Mouse (Mus musculus) layer of hippocampus, adult 8-10 months (tissue): ENCODE data around the gene Naa80. TPM values are rescaled to one million over a fixed set of nuclear protein-coding genes. Genes with fewer than 3 reads are reported as not detected.

Experiments
- DNase-seq, 2 experiments: peaks; one replicate each; pipeline ENCODE4 v3.0.0; 2022; ENCODE audit warnings: low spot score in 2 of 2
- total RNA-seq, 4 experiments: library from RNA; stranded (reverse); gene quantifications; 2 replicates each; pipeline ENCODE4 v1.2.4; 2022

The Naa80 gene
- total RNA-seq, 4 experiments from 2014 or later: 11.8 to 18.4 (median 15.4) TPM

DNA sequence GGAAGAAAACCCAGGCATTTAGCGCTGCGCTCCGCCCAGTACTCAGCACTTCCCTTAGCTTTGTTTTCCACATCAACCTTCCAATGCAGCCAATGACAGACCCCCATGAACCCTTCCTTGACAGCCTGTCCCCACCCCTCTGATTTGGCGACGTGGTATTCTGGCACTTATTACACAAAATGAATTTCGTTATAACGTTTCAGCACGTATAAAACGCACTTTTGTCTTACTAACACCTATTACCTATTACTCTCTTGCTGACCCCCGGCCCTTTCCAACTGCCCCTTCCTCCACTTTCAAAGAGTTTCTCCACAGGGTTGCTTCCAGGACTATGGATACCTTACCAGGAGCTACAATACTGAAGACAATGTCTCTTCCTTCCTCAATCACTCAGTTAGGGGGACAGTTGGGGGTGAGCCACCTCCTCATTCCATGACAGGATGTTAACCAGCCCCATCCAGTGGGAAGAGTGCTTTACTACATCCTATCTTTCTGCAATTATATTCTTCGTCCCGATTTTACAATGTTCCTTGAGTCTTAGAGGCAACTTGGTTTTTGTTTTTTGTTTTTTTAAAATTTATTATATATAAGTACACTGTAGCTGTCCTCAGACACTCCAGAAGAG is 34.4 kb downstream of the Naa80 start:
- no peak for DNase-seq

DNA sequence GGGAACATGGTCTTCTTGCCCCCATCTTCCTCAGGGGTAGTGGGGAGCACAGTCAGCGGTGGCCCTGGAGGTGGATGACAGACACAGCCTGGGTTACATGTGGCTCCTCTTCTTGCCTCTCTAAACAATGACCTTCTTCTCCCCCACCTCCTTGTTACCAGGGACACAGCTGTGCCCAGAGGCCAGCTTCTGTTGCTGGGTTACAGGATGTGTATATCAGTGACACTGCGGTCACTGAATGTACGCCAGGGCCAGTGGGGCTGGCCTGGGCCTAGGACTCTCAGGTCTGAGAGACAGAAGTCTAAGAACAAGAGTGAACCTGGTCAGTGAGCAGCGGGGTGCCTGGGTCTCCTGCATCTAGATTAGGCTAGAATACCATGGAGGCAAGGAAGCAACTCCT is 36.3 kb downstream of the Naa80 start:
- no peak for DNase-seq

DNA sequence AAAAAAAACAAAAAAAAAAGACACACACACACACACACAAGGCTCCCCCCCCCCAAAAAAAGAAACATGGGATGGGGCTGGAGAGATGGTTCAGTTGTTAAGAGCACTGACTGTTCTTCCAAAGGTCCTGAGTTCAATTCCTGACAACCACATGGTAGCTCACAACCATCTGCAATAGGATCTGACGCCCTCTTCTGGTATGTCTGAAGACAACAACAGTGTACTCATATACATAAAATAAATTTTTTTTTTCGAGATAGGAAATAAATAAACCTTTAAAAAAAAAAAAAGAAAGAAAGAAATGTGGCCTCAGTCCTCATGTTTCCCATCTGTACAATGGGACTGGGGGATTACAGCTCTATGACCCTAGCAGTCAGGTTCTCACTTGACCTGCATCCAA is 38.8 kb downstream of the Naa80 start:
- DNase-seq: no peak

DNA sequence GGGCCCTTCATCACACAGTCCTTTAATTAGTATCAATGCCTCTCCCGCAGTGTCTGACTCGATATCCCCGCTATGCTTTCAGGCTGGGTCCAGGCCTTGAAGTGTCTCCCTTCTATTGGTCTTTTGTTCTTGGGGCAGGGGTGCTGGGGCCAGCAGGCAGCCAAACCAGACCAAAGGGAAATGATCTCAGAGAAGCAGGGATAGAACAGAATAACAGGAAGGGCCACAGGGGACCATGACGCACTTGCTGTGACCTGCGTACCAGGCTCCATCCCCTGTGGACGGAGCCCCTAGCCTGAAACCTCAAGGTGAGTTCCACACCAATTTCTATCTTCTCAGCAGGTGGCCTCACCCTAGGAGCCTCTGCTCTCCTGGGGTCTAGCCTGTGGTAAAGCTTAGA is 39.4 kb downstream of the Naa80 start:
- no peak for DNase-seq

DNA sequence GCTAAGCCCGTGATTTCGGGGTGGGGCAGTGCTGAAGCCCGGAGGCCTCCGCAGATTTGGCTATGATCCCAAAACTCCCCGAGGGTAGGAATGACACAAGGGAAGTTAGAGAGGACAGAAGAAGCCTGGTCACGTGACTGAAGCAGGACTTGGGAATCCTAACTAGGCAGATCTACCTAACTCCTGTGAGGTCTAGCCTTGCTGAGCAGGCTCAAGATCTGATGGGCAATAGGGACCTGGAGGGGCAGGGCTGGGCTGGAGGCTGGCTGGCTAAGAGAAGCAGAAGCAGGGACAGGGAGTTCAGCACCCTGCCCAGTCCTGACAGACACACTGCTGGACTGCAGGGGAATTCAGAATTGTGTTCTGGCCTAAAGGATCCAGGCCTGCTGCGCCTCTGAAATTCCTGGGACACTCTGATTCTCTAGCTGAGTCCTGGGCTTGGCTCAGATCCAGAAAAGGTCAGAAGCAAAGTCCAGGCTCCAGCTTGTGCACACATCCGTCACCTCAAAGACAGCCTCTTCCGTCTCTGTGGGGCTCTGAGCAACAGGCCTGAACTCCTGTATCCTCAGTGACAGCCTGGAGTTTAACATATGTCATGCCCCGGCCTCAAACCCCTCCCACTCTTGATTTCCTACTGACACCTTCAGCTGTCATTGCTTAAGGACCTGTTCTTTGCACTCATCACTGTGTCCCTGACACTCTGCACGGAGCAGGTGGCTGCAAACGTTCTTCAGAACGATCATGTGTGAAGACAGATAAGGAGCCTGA is 40.3 kb downstream of the Naa80 start:
- DNase-seq: no peak

DNA sequence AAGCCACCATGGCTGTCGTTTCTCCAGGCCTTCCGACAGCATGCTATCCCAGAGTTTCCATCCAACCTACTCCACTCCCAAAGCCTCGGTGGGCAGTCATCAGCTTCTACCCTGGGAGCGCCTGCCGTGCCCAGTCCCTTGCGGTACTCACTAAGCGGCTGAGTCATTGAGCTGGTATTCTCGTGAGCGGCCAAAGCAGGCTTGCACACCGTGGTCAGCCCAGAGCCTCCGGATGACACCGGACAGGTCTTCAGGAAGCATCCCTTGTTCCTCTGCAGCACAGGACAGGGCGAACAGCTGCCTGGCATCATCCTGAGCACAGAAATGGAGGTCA is 40.8 kb downstream of the Naa80 start:
- no peak for DNase-seq

DNA sequence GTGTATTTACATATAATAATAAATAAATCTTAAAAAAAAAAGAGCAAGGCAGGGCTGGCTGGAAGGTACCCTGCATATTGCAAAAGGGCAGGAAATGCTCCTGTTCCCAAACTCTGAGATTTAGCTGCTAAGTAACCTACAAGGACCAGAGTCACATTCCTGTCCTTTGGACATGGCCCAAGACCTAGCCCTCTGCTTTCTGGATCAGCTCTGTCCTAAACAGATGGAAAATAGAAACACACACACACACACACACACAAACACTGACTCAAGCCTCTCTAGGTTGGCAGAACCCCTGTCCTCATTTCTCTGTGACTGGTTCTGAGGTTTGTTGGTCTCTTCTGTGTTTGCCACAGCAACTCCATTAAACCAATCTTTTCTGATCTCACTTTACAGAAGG is 42.3 kb downstream of the Naa80 start:
- no peak for DNase-seq

DNA sequence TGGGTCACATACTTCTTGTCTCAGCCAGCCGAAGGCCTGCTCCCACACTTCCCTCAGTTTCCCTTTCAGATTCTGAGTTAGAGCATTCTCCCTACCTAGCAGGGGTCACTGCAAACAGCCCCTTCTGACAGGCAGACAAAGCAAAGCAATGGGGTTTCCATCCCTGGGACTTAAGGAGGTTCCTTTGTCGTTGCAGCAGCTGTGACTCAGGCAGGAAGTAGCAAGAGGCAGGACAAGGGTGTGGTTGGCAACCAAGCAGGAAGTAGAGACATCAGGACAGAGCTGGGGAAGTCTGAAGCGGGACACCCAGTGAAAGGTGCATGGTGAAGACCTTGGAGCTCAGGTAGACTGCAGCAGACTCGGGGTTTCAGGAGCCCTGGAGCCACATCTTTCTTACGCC is 45.9 kb downstream of the Naa80 start:
- DNase-seq: no peak

DNA sequence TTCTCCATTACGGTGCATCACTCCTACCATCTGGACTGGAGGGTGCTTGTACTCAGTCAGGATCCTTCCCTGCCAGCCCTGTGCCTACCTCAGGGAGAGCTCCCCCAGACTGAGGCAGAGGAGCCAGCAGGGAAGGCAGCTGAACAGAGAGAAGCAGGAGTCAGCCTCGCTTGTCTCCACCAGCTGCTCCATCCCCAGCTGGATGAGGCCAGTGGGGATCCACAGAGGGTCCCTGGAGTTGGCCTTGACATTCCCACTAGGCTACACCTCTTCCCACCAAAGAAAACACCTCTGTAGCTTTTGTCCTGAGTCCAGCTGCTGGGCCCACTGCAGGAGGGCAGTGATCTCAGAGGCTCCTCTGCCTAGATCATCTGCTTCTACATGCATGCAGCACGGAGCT is 46.3 kb downstream of the Naa80 start:
- no peak for DNase-seq

DNA sequence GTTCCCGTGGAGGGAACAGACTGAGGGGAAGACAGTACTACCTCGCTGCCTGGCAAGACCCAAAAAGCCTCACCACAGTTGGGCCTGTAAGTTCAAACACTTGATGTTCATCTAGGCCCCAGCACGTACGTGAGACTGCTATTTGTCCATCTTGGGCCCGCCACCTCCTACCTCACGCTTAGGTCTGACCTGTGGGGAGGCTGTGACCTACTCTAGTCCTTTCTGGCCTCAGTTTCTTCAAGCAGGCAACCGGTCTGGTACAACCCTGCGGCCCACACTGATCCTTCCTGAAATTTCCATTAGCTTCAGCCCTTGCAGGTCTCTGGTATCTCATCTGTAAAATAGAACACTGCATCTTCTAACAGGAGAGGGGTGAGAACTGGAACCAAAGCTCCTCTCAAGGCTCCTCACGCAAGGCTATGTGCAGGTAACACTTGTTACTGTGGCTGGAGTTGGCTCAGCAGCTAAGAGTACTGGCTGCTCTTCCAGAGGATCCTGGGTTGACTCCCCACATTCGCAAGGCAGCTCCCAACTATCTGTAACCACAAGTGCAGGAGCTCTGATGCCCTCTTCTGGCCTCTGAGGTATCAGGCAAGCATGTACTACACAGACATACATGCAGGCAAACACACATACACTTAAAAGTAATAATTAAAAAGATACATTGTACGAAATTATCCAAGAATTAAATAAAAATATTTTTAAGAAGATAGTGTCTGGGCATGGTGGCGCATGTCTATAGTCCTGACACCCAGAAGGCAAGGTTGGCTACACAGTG is 46.9 kb downstream of the Naa80 start:
- no peak for DNase-seq

DNA sequence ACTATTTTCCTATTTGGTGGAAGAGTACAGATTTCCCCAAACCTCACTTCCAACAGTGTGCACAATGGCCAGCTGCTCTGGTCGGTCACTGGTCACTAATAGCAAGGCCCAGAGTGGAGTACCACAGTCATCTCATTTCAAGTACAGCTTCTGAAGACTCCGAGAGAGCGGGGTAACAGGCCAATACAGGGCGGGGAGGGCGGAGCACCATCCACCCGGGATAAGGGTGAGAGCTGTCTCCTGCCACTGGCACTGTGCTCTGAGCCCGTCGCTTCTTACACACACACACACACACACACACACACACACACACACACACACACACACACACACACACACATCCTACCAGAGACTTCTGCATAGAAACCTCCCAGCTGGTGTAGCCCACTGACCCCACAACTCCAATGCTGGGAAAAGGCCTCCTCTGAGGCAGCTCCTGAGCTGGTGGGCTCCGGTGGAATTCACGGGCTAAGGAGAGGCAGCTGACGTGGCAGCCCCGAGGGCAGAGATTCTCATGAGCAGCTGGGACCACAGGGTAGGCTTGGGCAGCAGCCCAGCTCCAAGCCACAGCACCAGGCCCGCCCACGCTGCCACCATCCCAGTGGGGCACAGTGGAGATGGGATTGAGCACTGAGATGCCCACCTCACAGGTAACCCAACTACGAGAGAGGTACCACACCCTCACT is 47.6 kb downstream of the Naa80 start:
- no peak for DNase-seq

DNA sequence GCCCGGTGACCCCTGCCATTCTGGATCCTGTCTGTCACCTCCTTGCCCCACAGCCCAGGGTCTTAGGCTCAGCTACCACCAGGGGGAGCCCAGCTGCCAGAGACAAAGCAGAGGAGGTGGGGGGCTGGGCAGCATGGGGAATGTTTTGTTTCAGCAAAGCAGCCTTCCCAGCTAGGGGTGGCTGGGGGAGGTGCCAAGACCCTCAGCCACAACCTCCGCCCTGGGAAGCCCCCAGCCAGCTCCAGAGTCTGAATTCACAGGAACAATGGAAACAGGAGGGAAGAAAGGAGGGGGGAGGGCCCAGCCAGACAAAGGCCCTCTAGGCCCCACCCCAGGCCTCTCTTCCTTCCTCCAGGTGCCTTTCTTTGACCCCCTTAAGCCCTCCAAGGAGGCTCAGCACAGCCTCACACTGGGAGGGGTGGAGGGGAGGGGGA is 48.2 kb downstream of the Naa80 start:
- DNase-seq: peak in 1 of 2 experiments; percentile 75

DNA sequence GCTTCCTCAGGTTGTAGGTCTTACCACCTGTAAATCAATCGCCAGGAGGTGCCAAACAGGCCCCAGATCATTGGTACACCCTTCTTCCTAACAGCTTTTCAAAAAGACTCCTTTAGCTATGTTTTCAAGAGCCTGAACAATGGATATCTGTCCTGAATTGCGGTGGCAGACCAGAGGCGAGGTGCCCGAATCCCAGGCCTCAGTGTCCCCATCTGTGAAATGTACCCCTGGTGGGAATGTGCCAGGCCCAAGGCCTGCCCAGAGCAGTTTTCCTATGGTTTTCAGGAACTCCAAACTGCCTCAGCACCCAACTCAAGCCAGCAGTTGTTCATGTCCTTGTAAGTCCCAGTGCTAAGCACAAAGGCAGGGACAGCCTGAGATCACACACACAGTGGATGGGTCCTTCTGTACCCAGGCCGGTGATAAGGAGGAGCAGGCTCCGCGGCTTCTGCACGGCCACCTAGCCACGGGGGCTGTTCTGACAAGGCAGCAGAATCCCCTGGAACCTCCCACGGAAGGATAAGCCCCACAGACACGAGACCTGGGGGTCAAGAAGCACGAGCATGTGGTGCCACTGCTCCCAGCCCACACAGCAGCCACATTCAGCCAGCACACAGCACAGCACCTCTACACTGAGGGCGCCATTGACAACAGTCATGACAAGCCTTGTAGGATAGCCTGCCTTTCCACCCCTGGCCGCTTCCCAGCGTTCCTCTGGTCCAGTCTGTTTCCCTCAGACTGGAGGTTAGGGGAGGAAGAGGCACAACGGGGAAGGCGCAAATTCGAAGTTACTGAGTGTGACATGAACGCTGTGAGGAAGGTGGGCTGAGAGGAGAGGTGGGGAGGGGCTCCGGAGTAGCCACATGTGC is 48.9 kb downstream of the Naa80 start:
- DNase-seq: no peak

DNA sequence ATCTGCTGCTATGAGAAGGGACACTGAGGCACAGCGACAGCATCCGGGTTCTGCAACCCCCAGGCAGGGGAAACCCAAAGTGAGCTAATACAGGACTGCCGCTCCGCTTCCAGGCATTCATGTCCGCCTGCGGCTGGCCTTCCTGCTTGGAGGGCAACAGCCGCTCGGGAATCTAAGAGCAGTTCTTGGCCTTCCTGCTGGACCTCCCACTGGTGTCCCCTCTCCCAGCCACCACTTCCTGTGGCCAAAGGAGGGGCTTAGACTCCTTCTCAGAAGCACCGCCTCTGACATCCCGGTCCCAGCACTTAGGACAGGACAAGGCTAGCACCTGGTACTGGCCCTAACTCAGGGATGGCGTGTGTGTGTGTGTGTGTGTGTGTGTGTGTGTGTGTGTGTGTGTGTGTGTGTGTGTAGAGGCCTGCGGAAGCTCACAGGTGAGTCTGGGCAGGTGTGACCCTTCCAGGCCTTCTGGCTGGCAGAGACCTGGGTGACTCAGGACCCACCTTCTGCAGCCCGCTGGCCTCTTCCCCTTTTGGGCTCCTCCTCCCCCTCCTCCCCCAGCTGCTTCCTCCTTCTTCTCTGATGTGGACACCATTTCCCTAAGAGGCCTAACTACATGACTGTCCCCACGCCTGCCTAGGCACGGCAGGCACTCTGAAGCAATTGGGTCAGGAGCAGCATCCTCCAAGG is 50.2 kb downstream of the Naa80 start:
- DNase-seq: no peak

DNA sequence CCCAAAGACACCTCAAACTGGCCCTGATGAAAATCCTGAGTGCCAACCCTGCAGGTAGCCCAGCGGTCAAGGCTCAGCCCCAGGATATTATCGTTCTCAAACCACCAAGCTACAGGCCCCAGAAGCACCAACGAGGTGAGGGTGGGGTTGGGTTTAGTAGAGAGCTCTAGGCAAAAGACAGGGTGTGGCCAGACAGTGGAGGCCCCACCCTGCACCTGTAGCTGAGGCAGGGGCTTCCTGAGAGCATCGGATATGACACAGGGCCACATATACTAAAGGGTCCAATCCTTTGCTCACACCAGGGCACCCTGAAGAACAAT is 50.7 kb downstream of the Naa80 start:
- DNase-seq: no peak

DNA sequence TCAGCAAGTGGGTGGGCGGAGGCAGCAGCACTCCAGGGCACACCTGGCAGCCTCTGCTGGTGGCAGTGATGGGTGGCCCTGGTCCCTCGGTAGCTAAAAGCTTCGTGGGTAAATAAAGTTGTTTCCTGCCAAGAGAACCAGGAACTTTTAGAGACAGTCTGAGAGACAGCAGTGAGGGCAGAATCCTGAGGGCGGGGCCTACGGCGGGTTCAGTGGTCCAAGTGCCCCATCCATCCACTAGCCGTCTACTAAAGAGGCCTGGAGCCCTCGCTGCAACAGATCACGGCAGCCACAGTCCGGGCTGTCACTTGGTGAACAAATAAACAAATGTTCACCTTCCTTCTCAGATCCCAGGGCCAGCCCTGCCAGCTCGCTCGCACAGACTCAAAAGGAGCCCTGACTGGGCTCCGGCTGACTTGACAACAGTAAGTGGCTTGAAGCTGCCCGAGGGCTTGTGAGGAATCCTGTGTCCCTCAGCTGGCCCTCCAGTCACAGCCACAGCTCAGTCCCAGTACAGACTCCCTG is 51.3 kb downstream of the Naa80 start:
- DNase-seq: no peak

DNA sequence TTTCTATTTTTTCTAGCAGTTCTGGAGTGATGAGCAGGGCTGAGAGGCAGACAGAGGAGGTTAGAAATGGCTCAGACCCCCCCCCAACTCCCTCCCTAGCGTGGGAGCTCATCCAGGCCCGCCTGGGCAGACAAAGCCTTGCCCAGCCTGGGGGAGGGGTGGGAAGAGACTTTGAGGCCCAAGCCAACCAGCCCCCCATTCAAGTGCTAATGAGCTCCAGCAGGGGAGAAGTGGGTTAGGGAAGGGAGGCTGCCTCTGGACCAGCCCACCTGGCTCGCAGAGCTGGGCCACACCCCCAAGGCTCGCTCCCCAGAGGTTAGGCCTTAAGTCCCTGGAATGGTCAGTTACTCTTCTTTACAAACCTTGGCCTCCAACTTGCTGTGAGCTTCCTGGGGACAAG is 51.9 kb downstream of the Naa80 start:
- DNase-seq: peak in 1 of 2 experiments; percentile 49

DNA sequence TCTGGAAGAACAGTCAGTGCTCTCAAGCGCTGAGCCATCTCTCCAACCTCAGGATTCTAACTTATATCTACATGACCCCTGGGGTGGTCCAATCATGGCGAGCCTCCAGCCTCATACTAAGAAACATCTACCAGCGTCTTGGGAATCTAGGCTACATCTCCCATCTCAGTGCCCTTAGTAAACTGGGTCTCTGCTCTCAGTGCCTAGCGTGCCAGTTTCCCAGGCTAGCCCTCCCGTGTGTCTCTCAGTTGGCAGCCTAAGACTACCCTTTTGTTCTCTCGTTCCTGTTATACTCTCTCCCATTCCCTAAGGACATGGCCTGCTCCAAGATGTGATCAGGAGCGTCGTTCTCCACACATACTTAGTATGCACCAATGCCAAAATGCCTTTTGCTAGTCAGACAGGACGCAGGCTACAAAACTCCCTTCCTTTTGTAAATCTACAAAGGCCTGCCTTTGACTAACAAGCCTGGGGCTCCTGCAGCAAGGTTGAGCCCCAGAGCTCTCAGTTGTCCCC is 52.7 kb downstream of the Naa80 start:
- no peak for DNase-seq

DNA sequence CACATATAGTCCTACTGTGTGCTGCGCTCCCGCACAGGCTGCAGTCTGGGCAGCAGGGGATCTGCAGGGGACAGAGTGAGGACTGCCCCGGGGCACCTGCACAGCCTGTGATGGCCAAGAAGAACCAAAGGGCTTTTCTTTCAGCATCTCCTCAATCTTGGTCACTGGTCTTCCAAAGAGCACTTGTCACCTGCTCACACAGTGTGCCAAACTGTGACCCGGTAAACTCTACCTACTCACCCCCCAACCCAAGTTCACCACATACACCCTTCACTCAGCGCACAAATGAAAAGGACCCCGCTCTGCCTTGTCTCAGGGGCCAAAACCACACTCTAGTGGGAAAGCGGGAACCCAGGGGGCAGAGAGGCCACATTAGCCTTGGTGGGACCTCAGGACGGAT is 53.2 kb downstream of the Naa80 start:
- DNase-seq: no peak

DNA sequence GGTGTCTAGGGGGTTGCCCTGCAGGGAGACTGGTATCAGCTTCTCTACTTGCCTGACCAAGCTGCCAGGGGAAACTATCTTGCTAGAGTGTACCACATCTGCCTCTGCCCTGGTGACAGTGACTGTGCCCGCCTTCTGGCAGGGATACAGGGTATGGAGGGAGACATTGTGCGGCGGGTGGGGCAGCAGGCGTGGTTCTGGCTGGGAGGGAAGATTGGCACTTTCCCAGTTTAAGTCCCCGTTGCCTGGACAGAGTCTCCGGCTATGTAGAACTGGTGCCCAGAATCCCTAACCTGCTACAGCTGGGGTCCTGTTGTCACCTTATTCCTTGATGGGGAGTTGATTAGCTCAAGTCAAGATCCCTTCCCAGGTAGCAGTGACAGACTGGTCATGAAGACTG is 53.8 kb downstream of the Naa80 start:
- peak in 1 of 2 experiments; percentile 48 for DNase-seq
